Mouse (Mus musculus): ENCODE data around the gene Asns. TPM values are rescaled to one million over a fixed set of nuclear protein-coding genes. Genes with fewer than 3 reads are reported as not detected.

Gene Asns
- total RNA-seq (2021): 64.5 and 67.2 TPM in 2 replicates
- long read RNA-seq, experiment 1, transcript Asns-201 (12 exons, 2,001 nt): major isoform, 99 of 107 reads
- long read RNA-seq, experiment 1, partial matches to known transcripts: 4 of 107 reads
- long read RNA-seq, experiment 1, other reads (novel, unspliced or antisense): 4 of 107 reads
- long read RNA-seq, experiment 2, transcript Asns-201 (12 exons, 2,001 nt): major isoform, 54 of 63 reads
- long read RNA-seq, experiment 2, partial matches to known transcripts: 4 of 63 reads
- long read RNA-seq, experiment 2, other reads (novel, unspliced or antisense): 5 of 63 reads

GRCm38 (mm10) chr6:7692884-7693585, at the start of gene Asns:
TSS of gene Asns (minus strand) at chr6:7693254.
- DNase-seq: peak; percentile 89

- peak; percentile 24 for DNase-seq
These were observed 48.7 kb upstream of the Asns start for GRCm38 (mm10) chr6:7741721-7742120.

DNA sequence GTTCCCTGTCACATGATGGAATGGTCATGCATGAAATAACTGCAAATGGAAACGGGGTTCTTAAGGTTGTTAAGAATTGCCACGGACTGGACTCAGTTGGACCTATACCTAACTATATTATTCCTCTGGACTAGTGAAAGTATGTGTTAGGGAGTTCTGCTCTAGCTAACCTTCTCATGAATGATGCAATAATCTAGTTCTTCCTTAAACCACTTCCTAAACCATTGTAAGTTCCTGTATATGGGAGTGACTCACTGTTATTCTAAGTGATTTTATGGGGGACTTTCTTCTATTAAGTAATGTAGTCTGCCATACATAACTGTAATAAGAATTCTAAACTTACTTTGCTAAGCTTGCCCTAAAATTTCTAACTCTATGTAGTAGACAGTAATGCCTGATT, 44.8 kb upstream of the Asns start:
- no peak for DNase-seq

GRCm38 (mm10) chr6:7732754-7733708, 40.0 kb upstream of the Asns start:
- DNase-seq: peak; percentile 90

DNA sequence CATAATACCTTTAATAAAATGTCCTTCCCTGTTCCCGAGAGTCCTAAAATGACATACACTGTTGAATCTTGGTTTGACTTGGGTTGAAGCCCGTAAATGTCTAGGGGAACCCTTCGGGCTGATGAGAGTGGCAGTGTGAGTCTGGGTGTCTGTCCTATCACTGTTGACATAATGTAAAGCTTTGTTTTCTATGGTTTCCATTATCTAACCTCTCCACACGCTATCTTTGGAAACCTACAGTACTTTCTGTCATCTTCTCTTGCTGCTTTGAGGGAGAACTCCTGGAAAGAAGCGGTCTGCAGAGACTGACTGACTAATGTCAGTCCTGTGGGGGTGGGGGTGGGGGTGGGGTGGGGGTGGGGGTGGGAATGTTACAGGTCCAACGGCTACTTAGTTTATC, 39.0 kb upstream of the Asns start:
- DNase-seq: no peak

DNA sequence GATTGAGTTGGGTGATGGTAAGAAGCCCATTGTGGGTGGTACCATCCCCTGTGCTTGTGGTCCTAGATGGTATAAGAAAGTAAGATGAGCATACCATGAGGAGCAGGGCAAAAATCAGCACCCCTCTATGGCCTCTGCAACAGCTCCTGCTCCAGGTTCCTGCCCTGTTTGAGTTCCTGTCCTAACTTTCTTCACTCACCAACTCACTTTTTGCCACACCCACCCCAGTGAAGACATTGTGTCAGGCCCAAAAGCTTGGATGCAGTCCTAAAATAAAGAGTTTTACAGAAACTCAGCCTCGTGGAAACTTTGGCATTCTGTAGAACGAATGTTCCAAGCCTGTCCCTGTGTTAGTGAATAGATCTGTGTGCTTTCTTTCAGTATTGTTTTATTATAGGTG, 36.1 kb upstream of the Asns start:
- DNase-seq: no peak

DNA sequence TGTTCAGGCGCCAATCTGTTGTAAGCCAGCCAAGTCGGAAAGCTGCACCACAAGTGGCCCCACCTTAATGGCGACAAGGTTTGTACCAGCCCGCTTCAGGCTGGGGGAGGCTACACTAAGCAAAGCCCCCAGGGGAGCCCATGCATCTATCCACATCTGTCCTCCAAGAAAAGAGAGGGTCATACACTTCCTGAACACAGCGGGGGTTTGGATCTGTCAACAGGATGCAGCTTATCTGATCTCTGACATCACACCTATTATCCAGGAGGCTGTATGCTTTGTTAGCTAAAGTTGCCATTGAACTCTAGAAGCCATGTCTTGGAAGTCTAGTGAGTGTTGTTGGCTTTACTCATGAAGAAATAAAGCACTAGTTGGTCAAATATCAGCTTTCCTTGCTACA, 35.2 kb upstream of the Asns start:
- DNase-seq: no peak

DNA sequence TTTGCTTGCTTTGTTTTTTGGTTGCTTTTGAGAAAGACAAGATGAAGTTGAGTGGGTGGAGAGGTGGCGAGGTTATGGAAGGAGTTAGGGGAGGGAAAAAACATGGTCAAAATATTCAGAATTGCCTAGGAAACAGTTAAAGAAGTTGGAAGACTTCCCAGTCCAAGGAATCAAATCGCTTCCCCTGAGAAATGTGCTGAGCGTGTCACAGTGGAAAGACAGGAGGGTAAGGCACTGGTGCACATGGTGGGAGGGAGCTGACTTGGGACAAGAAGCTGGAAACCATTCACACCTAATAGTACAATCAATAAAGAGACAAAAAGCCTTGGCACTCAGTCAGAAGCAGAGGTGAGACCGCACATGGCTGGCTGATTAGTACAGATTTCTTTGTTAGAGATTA, 23.2 kb upstream of the Asns start:
- DNase-seq: no peak

- DNase-seq: no peak
These were observed 21.2 kb upstream of the Asns start for GRCm38 (mm10) chr6:7714230-7714629.

GRCm38 (mm10) chr6:7711837-7712330, 18.8 kb upstream of the Asns start:
- DNase-seq: no peak

GRCm38 (mm10) chr6:7708246-7708645, 15.2 kb upstream of the Asns start:
- DNase-seq: no peak

DNA sequence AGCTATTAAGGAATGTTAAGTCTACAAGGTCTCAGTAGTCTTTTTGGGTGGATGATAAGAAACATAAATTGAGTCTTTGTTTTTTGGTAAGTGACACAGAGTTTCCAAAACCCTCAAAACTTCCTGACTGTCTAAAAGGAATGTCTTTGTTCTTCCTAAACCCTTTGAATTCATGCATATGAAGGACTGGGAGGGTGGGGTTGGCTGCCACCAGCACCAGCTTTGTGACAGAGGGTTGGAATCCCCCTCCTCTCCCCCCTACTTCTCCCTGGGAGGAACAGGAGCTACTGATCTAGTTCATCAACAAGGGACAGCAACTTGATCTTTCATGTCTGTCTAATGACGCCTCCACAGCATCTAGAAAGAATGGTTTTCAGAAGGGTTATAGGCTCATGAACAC, 13.7 kb upstream of the Asns start:
- no peak for DNase-seq

GRCm38 (mm10) chr6:7697999-7698699, 5.1 kb upstream of the Asns start:
- no peak for DNase-seq

DNA sequence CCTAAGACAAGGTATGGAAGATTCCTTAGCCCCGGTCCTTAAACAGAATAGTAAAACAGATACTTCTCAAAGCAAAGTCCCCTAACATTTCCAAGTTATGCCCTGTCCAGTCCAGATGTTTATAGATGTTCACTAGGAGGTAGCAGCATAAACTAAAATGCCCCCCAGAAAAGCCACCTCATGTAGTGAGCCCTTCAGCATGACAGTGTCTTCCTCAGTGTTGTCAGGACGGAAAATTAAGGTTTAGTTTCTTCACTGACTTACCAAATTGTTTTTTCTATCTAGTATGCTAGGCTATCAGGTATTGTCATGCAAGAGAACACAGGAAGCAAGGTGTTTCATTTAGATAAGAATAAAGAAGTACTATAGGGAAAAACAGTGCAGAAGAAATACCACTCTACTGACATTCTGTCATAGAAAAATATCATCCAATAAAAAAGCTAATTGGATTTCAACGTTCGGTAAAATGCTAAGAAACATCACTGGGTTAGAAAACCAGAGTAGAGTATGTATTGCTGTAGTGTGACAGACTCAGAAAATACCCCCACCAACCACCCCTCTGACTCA, 4.1 kb upstream of the Asns start:
- DNase-seq: no peak

GRCm38 (mm10) chr6:7696641-7697040, 3.6 kb upstream of the Asns start:
- DNase-seq: no peak

DNA sequence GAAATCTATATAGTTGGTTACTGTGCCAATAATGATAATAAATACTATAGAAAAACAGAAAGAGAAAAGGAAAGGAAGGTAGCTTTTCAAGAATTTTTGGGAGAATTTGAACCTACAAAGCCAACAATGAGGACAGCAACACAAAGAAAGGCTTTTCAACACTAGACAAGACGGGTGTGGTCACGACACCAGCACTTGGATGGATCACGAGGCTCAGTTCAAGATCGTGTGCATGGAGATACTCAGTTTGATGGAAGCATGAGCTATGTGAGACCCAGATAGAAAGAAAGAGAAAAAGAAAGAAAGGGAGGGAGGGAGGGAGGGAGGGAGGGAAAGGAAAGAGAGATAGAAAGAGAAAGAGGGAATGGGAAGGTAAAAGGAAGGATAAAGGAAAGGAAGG, 2.8 kb upstream of the Asns start:
- no peak for DNase-seq

DNA sequence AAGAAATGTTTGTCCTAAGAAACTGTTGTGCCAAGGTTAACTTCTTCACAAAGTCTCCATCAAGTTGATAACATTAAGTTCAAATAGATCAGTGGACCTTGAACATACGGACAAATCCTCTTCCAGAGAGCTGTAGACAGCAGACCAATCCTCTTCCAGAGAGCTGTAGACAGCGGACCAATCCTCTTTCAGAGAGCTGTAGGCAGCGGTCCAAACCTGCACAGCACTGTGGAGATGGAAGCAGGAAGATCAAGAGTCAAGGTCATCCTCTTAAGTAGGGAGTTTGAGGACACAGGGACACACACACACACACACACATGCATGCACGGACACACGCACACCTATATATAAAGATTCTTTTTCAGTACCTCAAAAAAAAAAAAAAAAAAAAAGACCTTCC, 612 bp upstream of the Asns start:
- no peak for DNase-seq

DNA sequence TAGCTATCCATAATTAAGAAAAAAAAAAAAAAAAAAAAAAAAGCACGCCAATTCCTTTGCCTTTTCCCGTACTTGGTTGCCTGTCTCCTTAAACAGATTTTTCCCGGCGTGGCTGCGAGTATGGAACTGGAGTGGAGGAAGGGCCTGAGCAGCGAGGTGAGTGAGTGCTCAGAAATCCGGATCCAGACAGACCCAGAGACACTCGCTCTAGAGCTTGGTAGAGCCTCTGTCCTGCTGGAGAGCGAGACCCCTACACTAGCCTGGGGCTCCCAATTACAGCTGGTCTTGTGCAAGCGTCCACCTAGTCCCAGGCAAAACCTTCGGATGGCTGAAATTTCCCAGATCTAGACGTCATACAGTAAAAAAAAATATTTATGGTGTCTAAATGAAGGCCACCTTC, 603 bp downstream of the Asns start:
- DNase-seq: peak; percentile 28

DNA sequence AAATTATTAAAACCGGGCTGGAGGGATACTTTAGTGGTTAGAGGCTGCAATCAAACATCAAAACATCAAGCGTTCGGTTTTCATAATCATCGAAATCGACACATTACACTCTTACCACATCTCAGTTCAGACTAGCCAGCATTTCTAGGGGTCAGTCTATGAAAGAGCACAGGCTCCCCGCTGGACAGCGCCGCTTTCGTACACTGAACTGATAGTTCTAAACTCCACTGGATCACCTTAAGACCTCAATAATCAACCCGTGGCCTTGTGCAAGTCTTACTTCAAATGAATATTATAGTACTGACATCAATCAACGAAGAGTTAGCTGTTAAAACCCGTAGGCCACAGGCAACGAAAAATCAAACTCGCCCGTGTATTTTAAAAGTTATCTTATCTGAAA, 1.0 kb downstream of the Asns start:
- no peak for DNase-seq

- no peak for DNase-seq
These were observed 2.6 kb downstream of the Asns start for GRCm38 (mm10) chr6:7690456-7690855.

GRCm38 (mm10) chr6:7689180-7689579, 3.9 kb downstream of the Asns start:
- peak; percentile 35 for DNase-seq

- DNase-seq: no peak
These were observed 7.0 kb downstream of the Asns start for GRCm38 (mm10) chr6:7686047-7686446.

All from adrenal gland, postnatal 14 days (tissue).